Mouse (Mus musculus): Measurements from ENCODE around the gene Tsku. TPM values are rescaled to one million over a fixed set of nuclear protein-coding genes. Genes with fewer than 3 reads are reported as not detected.
A peak's percentile ranks its signal among the peaks of the same experiment; 100 is the strongest.

Gene Tsku
- total RNA-seq, 1 experiment = 17.8 TPM

DNA sequence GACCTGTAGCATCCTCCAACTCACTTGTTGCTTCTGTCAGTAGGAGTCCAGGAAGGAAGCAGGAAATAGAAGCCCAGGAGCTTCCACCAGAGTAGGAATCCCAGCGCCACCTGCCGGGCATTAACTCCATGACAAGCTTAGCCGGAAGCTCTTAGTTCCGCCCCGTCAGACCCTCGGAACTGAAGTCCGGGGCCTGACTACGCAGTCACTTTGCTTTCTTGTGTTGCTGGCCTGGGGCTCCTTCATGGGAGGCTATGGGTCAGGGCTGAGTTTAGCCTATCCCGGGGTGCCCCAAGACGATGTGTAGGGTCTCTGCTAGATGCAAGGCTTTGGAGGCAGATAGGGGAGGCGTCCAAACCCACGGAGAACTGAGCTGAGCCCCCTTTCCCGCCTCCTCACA, 19.7 kb downstream of the Tsku start:
- DNase-seq (ENCODE audit: low read depth, low spot score) = peak; percentile 88
- in situ Hi-C loops (cut with MboI; ENCODE audit: low sequenced_read_pairs in 2 of 2, unreplicated experiment in 2 of 2) = loop anchor here in 1 of 2 experiments (10.0 kb wide), 1 partner anchor 93 kb away; no protein-coding TSS in a partner anchor
- no peak overlapping the region for H3K27ac ChIP-seq (ENCODE audit: insufficient read depth, low read depth, low read length, poor library complexity, severe bottlenecking)
- peaks cover 0 to 2% of the 10 kb centered on the region in 2 experiments; a peak in 2 of 4 replicates for H3K4me1 ChIP-seq (ENCODE audit: control insufficient read depth in 2 of 2, insufficient read depth in 2 of 2, low read length in 2 of 2, poor library complexity in 1 of 2)
- H3K9me3 ChIP-seq (ENCODE audit: control insufficient read depth, insufficient read depth, low read depth, low read length) = no peaks in the 10 kb centered on the region
- H3K9ac ChIP-seq (ENCODE audit: insufficient read depth, low read depth, low read length, poor library complexity, severe bottlenecking) = peak overlapping the region; percentile 68
- TF ChIP-seq ZC3H11A (IDR thresholded peaks at IDR 0.05; ENCODE audit: borderline replicate concordance, low read depth, low read length) (peak; percentile 38; the same call in 1 of the 2 replicates), ZNF384 (IDR thresholded peaks at IDR 0.05; ENCODE audit: low read depth, low read length) (no peak), CHD2 (IDR thresholded peaks at IDR 0.05; ENCODE audit: low read depth, low read length) (no peak), HCFC1 (IDR thresholded peaks at IDR 0.05; ENCODE audit: borderline replicate concordance, insufficient read depth, low read length) (no peak), MAFK (IDR thresholded peaks at IDR 0.05; ENCODE audit: insufficient read depth, low read depth, low read length) (no peak)
- H3K36me3 ChIP-seq (ENCODE audit: control insufficient read depth, insufficient read depth, low read length, poor library complexity, severe bottlenecking) = no peaks in the 10 kb centered on the region
- H3K4me3 ChIP-seq (ENCODE audit: insufficient read depth in 1 of 2, low read depth in 1 of 2, low read length in 2 of 2, poor library complexity in 1 of 2, severe bottlenecking in 1 of 2) = peak overlapping the region; percentile 26 to 31; a peak in 2 of 4 replicates

DNA sequence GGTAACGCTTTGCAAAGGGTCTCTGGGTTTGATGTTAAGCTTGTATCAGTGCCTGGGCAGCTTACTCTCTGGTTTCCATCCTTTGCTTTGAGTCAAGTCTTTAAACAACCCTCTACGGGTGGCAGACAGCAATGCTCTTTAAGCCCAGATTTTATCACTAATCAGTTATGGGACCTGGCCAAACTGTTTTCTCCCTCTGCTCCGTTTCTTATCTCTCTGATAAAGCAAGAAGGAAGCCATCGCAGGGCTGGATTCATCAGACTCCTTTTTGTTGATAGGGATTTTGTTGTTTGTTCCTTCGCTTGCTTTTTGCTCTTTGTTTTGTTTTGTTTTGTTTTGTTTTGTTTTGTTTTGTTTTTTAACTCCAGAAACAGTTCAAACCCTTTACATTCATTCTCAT, 20.8 kb downstream of the Tsku start:
- Histone ChIP-seq H3K4me3 (ENCODE audit: insufficient read depth in 1 of 2, low read depth in 1 of 2, low read length in 2 of 2, poor library complexity in 1 of 2, severe bottlenecking in 1 of 2) (no peak overlapping the region), H3K9ac (ENCODE audit: insufficient read depth, low read depth, low read length, poor library complexity, severe bottlenecking) (no peak overlapping the region), H3K9me3 (ENCODE audit: control insufficient read depth, insufficient read depth, low read depth, low read length) (no peaks in the 10 kb centered on the region), H3K27ac (ENCODE audit: insufficient read depth, low read depth, low read length, poor library complexity, severe bottlenecking) (no peak overlapping the region), H3K36me3 (ENCODE audit: control insufficient read depth, insufficient read depth, low read length, poor library complexity, severe bottlenecking) (no peaks in the 10 kb centered on the region), H3K4me1 (ENCODE audit: control insufficient read depth in 2 of 2, insufficient read depth in 2 of 2, low read length in 2 of 2, poor library complexity in 1 of 2) (peaks cover 0 to 2% of the 10 kb centered on the region in 2 experiments; a peak in 2 of 4 replicates)
- DNase-seq (ENCODE audit: low read depth, low spot score) = no peak
- TF ChIP-seq MAFK (IDR thresholded peaks at IDR 0.05; ENCODE audit: insufficient read depth, low read depth, low read length) (no peak), ZNF384 (IDR thresholded peaks at IDR 0.05; ENCODE audit: low read depth, low read length) (no peak), CHD2 (IDR thresholded peaks at IDR 0.05; ENCODE audit: low read depth, low read length) (no peak), ZC3H11A (IDR thresholded peaks at IDR 0.05; ENCODE audit: borderline replicate concordance, low read depth, low read length) (no peak), HCFC1 (IDR thresholded peaks at IDR 0.05; ENCODE audit: borderline replicate concordance, insufficient read depth, low read length) (no peak)
- in situ Hi-C loops (cut with MboI; ENCODE audit: low sequenced_read_pairs in 2 of 2, unreplicated experiment in 2 of 2) = loop anchor here in 1 of 2 experiments (10.0 kb wide), 1 partner anchor 94 kb away; no protein-coding TSS in a partner anchor

DNA sequence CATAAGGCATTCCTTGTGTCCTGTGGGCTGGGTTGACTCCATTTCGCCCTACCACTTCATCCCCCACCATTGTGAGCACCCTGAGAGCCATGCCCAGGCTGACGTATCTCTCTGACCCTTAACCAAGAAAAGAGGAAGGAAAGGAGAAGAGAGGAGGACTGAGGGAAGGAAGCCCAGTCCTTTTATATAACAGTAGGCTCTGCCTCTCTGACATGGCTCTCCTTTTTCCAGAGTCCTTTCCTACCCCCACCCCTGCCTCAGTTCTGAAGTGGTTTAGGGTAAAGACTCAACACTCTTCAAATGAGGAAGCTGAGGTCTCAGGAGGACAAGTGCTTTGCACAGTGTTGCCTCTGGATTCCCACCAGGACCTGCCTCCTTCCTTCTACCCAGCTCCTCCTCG, 27.1 kb downstream of the Tsku start:
- Histone ChIP-seq H3K36me3 (ENCODE audit: control insufficient read depth, insufficient read depth, low read length, poor library complexity, severe bottlenecking) (no peaks in the 10 kb centered on the region), H3K9ac (ENCODE audit: insufficient read depth, low read depth, low read length, poor library complexity, severe bottlenecking) (no peak overlapping the region)
- in situ Hi-C loops (cut with MboI; ENCODE audit: low sequenced_read_pairs in 2 of 2, unreplicated experiment in 2 of 2) = no loop called here

DNA sequence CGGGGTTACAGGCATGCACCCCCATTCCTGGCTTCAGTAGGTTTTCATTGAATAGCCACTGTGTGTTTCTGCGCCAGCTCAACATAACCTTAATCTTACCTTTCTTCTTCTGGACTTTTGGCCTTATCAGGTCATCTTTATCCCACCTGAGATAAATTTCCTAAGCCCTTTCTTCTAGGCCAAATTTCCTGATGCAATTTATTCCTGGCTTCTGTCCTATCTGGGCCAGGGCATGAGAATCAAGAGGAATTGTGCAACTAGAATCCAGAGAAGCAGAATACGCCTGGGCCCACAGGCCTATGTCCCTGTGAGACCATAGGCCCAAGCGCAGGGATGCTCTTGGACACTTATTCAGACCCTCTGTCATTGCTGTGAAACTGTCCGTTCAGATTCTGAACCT, 27.6 kb downstream of the Tsku start:
- Histone ChIP-seq H3K9ac (ENCODE audit: insufficient read depth, low read depth, low read length, poor library complexity, severe bottlenecking) (no peak overlapping the region), H3K4me1 (ENCODE audit: control insufficient read depth in 2 of 2, insufficient read depth in 2 of 2, low read length in 2 of 2, poor library complexity in 1 of 2) (no peaks in the 10 kb centered on the region), H3K36me3 (ENCODE audit: control insufficient read depth, insufficient read depth, low read length, poor library complexity, severe bottlenecking) (no peaks in the 10 kb centered on the region), H3K9me3 (ENCODE audit: control insufficient read depth, insufficient read depth, low read depth, low read length) (no peaks in the 10 kb centered on the region), H3K4me3 (ENCODE audit: insufficient read depth in 1 of 2, low read depth in 1 of 2, low read length in 2 of 2, poor library complexity in 1 of 2, severe bottlenecking in 1 of 2) (no peak overlapping the region), H3K27ac (ENCODE audit: insufficient read depth, low read depth, low read length, poor library complexity, severe bottlenecking) (no peak overlapping the region)
- TF ChIP-seq ZC3H11A (IDR thresholded peaks at IDR 0.05; ENCODE audit: borderline replicate concordance, low read depth, low read length) (no peak), HCFC1 (IDR thresholded peaks at IDR 0.05; ENCODE audit: borderline replicate concordance, insufficient read depth, low read length) (no peak), CHD2 (IDR thresholded peaks at IDR 0.05; ENCODE audit: low read depth, low read length) (no peak), MAFK (IDR thresholded peaks at IDR 0.05; ENCODE audit: insufficient read depth, low read depth, low read length) (no peak), ZNF384 (IDR thresholded peaks at IDR 0.05; ENCODE audit: low read depth, low read length) (no peak)
- DNase-seq (ENCODE audit: low read depth, low spot score) = no peak
- in situ Hi-C loops (cut with MboI; ENCODE audit: low sequenced_read_pairs in 2 of 2, unreplicated experiment in 2 of 2) = no loop called here

More for the DNA sequence above, 27.1 kb downstream of the Tsku start:
- Histone ChIP-seq H3K9me3 (ENCODE audit: control insufficient read depth, insufficient read depth, low read depth, low read length) (no peaks in the 10 kb centered on the region), H3K4me1 (ENCODE audit: control insufficient read depth in 2 of 2, insufficient read depth in 2 of 2, low read length in 2 of 2, poor library complexity in 1 of 2) (no peaks in the 10 kb centered on the region), H3K4me3 (ENCODE audit: insufficient read depth in 1 of 2, low read depth in 1 of 2, low read length in 2 of 2, poor library complexity in 1 of 2, severe bottlenecking in 1 of 2) (no peak overlapping the region), H3K27ac (ENCODE audit: insufficient read depth, low read depth, low read length, poor library complexity, severe bottlenecking) (no peak overlapping the region)
- DNase-seq (ENCODE audit: low read depth, low spot score) = no peak
- no peak for TF ChIP-seq ZC3H11A (IDR thresholded peaks at IDR 0.05; ENCODE audit: borderline replicate concordance, low read depth, low read length)
- TF ChIP-seq MAFK (IDR thresholded peaks at IDR 0.05; ENCODE audit: insufficient read depth, low read depth, low read length) = no peak
- TF ChIP-seq HCFC1 (IDR thresholded peaks at IDR 0.05; ENCODE audit: borderline replicate concordance, insufficient read depth, low read length) = no peak
- TF ChIP-seq CHD2 (IDR thresholded peaks at IDR 0.05; ENCODE audit: low read depth, low read length) = no peak
- no peak for TF ChIP-seq ZNF384 (IDR thresholded peaks at IDR 0.05; ENCODE audit: low read depth, low read length)
